Mouse (Mus musculus) C2C12 (cell line): ENCODE measurements around the gene Plxdc1. TPM values are rescaled to one million over a fixed set of nuclear protein-coding genes. Genes with fewer than 3 reads are reported as not detected.

Experiments used
- H3K27me3 ChIP-seq: one replicate; pipeline ENCODE4 v1.6.1; 2011; ENCODE audit not compliant: control insufficient read depth, insufficient read depth, insufficient read length
- H3K36me3 ChIP-seq: one replicate; pipeline ENCODE4 v1.6.1; 2011; ENCODE audit not compliant: control insufficient read depth, insufficient read depth
- H3K4me3 ChIP-seq: one replicate; pipeline ENCODE4 v1.5.1; 2011; ENCODE audit warnings: mild to moderate bottlenecking, control low read depth; ENCODE audit not compliant: poor library complexity, insufficient read depth, severe bottlenecking
- H3K79me2 ChIP-seq: one replicate; pipeline ENCODE4 v1.6.1; 2011; ENCODE audit not compliant: control insufficient read depth, insufficient read depth
- H3K79me3 ChIP-seq: one replicate; pipeline ENCODE4 v1.6.1; 2011; ENCODE audit warnings: low read depth, control low read depth
- H3ac ChIP-seq: one replicate; pipeline ENCODE3; 2011; ENCODE audit warnings: low read depth; ENCODE audit not compliant: control insufficient read depth, insufficient read length
- CEBPB ChIP-seq: IDR thresholded peaks from one replicate; pipeline ENCODE4 v1.6.1; 2011; ENCODE audit warnings: low read depth, mild to moderate bottlenecking, control low read depth, moderate library complexity
- CTCF ChIP-seq: IDR thresholded peaks from one replicate; pipeline ENCODE4 v1.5.1; 2011; ENCODE audit not compliant: control insufficient read depth, insufficient read depth, insufficient read length
- FOSL1 ChIP-seq: IDR thresholded peaks from one replicate; pipeline ENCODE4 v1.8.0; 2011; ENCODE audit warnings: mild to moderate bottlenecking, low read length; ENCODE audit not compliant: poor library complexity, insufficient read depth, severe bottlenecking
- MAX ChIP-seq: IDR thresholded peaks from one replicate; pipeline ENCODE4 v1.6.1; 2011; ENCODE audit warnings: mild to moderate bottlenecking, control low read depth
- MYOD1 ChIP-seq: IDR thresholded peaks from one replicate; pipeline ENCODE4 v1.6.1; 2011; ENCODE audit warnings: low read depth; ENCODE audit not compliant: control insufficient read depth, insufficient read length
- MYOG ChIP-seq: IDR thresholded peaks from one replicate; pipeline ENCODE4 v1.6.1; 2011; ENCODE audit not compliant: control insufficient read depth, insufficient read length; ENCODE audit errors: extremely low read depth
- USF1 ChIP-seq: IDR thresholded peaks from one replicate; pipeline ENCODE4 v1.6.1; 2011; ENCODE audit warnings: low read depth, mild to moderate bottlenecking, control low read depth, moderate library complexity
- long read RNA-seq, 2 experiments: library from polyadenylated mRNA; unstranded; transcript quantifications; one replicate each; pipeline ENCODE4 v2.0.0; 2019 to 2020
- polyA plus RNA-seq: library from polyadenylated mRNA; unstranded; fragments of >200 nt; fragmentation: generic; extraction: Trizol; gene quantifications from one replicate; pipeline ENCODE4 v1.2.1, GENCODE M21; 2012; ENCODE audit warnings: missing spikeins

The Plxdc1 gene
- polyA plus RNA-seq, result 0.25 TPM
- long read RNA-seq, experiment 1, result 0 reads
- long read RNA-seq, experiment 2, partial matches to known transcripts, result 0 of 4 reads
- long read RNA-seq, experiment 2, other reads (novel, unspliced or antisense), result 4 of 4 reads

- Histone ChIP-seq H3ac (peak within 1 kb of the TSS; percentile 49), H3K27me3 (no peaks in the 10 kb centered on the region), H3K4me3 (peak within 1 kb of the TSS; percentile 25), H3K36me3 (no peaks in the 10 kb centered on the region), H3K79me3 (no peaks in the 10 kb centered on the region), H3K79me2 (no peaks in the 10 kb centered on the region)
- TF ChIP-seq MAX (no peak), MYOG (no peak), MYOD1 (no peak), FOSL1 (no peak), USF1 (no peak), CTCF (no peak), CEBPB (no peak)
Observed at GRCm38 (mm10) chr11:97985727-97986677, at the start of gene Plxdc1. TSS of gene Plxdc1 (minus strand) at chr11:97986444.

GRCm38 (mm10) chr11:98035977-98036377 lies 49.7 kb upstream of the Plxdc1 start:
- Histone ChIP-seq H3K79me2 (no peaks in the 10 kb centered on the region), H3K4me3 (no peak overlapping the region), H3K36me3 (peaks cover 54% of the 10 kb centered on the region), H3K79me3 (no peaks in the 10 kb centered on the region), H3K27me3 (no peaks in the 10 kb centered on the region), H3ac (peak overlapping the region; percentile 27)
- TF ChIP-seq MAX, result peak; percentile 55
- peak; percentile 36 for TF ChIP-seq FOSL1
- TF ChIP-seq CEBPB, result no peak
- TF ChIP-seq MYOD1, result peak; percentile 52

GRCm38 (mm10) chr11:98034840-98035239 lies 48.6 kb upstream of the Plxdc1 start:
- peaks cover 1% of the 10 kb centered on the region for H3K79me2 ChIP-seq
- no peak overlapping the region for H3ac ChIP-seq
- no peak for TF ChIP-seq CTCF
- TF ChIP-seq MYOD1, result no peak
- no peak for TF ChIP-seq MAX
- no peak for TF ChIP-seq FOSL1
- no peak for TF ChIP-seq CEBPB
- TF ChIP-seq USF1, result no peak
- TF ChIP-seq MYOG, result no peak
- H3K79me3 ChIP-seq, result no peaks in the 10 kb centered on the region
- peaks cover 56% of the 10 kb centered on the region for H3K36me3 ChIP-seq
- H3K27me3 ChIP-seq, result no peaks in the 10 kb centered on the region
- no peak overlapping the region for H3K4me3 ChIP-seq

GRCm38 (mm10) chr11:98034061-98034460 lies 47.8 kb upstream of the Plxdc1 start:
- Histone ChIP-seq H3K36me3 (peaks cover 56% of the 10 kb centered on the region), H3K79me2 (peaks cover 9% of the 10 kb centered on the region), H3K4me3 (no peak overlapping the region), H3K27me3 (no peaks in the 10 kb centered on the region), H3K79me3 (peaks cover 4% of the 10 kb centered on the region), H3ac (peak overlapping the region; percentile 13)
- TF ChIP-seq CEBPB (no peak), MYOG (no peak), MAX (no peak), MYOD1 (peak; percentile 18), CTCF (no peak), USF1 (no peak), FOSL1 (no peak)

GRCm38 (mm10) chr11:98031443-98031770 lies 45.2 kb upstream of the Plxdc1 start:
- H3K4me3 ChIP-seq, result no peak overlapping the region
- H3K27me3 ChIP-seq, result no peaks in the 10 kb centered on the region
- TF ChIP-seq CTCF (peak; percentile 71), MAX (no peak)
- no peak overlapping the region for H3ac ChIP-seq
- H3K79me2 ChIP-seq, result peaks cover 33% of the 10 kb centered on the region
- H3K79me3 ChIP-seq, result peaks cover 25% of the 10 kb centered on the region
- H3K36me3 ChIP-seq, result peaks cover 51% of the 10 kb centered on the region

GRCm38 (mm10) chr11:98030701-98031442 lies 44.6 kb upstream of the Plxdc1 start:
- no peak overlapping the region for H3ac ChIP-seq
- no peak for TF ChIP-seq MYOD1
- no peak for TF ChIP-seq MAX
- no peak for TF ChIP-seq FOSL1
- no peak for TF ChIP-seq CEBPB
- TF ChIP-seq USF1, result no peak
- no peak for TF ChIP-seq CTCF
- TF ChIP-seq MYOG, result no peak
- H3K79me2 ChIP-seq, result peaks cover 33% of the 10 kb centered on the region
- H3K79me3 ChIP-seq, result peaks cover 25% of the 10 kb centered on the region
- peaks cover 51% of the 10 kb centered on the region for H3K36me3 ChIP-seq
- no peak overlapping the region for H3K4me3 ChIP-seq
- no peaks in the 10 kb centered on the region for H3K27me3 ChIP-seq
